Mouse (Mus musculus): ENCODE measurements around the gene Hpcal1. TPM values are rescaled to one million over a fixed set of nuclear protein-coding genes. Genes with fewer than 3 reads are reported as not detected.

The Hpcal1 gene
- polyA plus RNA-seq, 1 experiment from 2014 or later, result 22.9 TPM

DNA sequence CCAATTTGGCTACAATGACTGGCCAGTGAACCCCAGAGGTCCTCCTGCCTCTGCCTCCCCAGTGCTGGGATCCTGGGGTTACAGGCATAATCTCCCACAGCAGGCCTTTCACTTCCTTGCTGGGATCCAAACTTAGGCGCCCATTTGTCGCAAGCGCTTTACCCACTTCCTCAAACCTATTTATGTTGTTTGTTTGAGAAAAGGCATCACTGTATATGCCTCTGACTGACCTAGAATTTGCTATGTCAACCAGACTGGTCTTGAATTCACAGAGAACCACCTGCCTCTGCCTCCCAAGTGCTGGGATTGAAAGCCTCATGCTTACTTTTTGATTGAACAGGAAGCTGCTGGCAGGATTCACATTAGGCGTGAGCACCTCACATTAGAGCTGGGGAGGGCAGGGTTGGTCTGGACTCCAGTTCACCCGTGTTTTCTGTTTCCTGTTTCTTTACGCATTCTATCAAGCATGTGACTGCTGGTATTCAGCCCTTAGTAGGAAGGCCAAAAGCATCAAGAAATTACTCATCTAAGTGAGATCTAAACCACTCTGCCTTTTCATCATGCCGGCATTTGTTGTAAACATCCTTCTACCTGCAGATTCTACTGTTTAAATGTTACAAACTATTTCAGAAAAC is 33.0 kb upstream of the Hpcal1 start:
- Histone ChIP-seq H3K27ac (ENCODE audit: low read depth, low read length) (no peak overlapping the region), H3K9ac (ENCODE audit: low read depth, low read length) (no peak overlapping the region), H3K27me3 (ENCODE audit: control insufficient read depth, insufficient read depth, low read length) (no peaks in the 10 kb centered on the region), H3K4me2 (no peak overlapping the region), H3K4me3 (ENCODE audit: low read depth, low read length) (no peak overlapping the region), H3K36me3 (ENCODE audit: control insufficient read depth, insufficient read depth, low read length) (no peaks in the 10 kb centered on the region), H3K4me1 (ENCODE audit: control insufficient read depth, insufficient read depth, low read length) (peaks cover 5% of the 10 kb centered on the region), H3K9me3 (replicated peaks; ENCODE audit: control insufficient read depth, low read length) (no peaks in the 10 kb centered on the region)
- ATAC-seq (replicated peaks; ENCODE audit: insufficient number of reproducible peaks, low FRiP score, low TSS enrichment), result no peak
- 81% methylated on average over 7 of the region's 7 CpGs for WGBS (ENCODE audit: insufficient replicate concordance)

DNA sequence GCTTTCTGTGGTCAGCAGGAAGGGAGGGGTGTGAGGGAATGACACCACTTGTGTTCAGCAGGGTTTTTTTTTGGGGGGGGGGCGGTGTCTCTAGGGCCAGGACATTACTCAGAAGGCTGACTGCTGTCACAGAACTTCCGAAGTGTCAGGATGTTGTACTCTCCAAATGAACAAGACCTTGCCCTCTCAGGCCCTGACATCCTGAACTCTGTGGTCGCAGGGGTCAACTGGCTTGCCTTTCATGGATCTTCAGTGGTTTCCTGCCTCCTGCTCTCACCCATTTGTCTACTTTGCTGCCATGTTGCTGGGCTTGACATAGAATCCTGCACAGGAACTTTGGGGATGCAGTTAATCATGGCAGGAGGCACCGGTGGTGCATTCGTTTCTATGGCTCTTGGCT is 32.1 kb upstream of the Hpcal1 start:
- Histone ChIP-seq H3K4me1 (ENCODE audit: control insufficient read depth, insufficient read depth, low read length) (peaks cover 5% of the 10 kb centered on the region), H3K4me3 (ENCODE audit: low read depth, low read length) (no peak overlapping the region), H3K27me3 (ENCODE audit: control insufficient read depth, insufficient read depth, low read length) (no peaks in the 10 kb centered on the region), H3K36me3 (ENCODE audit: control insufficient read depth, insufficient read depth, low read length) (no peaks in the 10 kb centered on the region), H3K4me2 (no peak overlapping the region), H3K9ac (ENCODE audit: low read depth, low read length) (no peak overlapping the region), H3K27ac (ENCODE audit: low read depth, low read length) (no peak overlapping the region), H3K9me3 (replicated peaks; ENCODE audit: control insufficient read depth, low read length) (no peaks in the 10 kb centered on the region)
- WGBS (ENCODE audit: insufficient replicate concordance), result 70% methylated on average over 5 of the region's 5 CpGs
- ATAC-seq (replicated peaks; ENCODE audit: insufficient number of reproducible peaks, low FRiP score, low TSS enrichment), result no peak

DNA sequence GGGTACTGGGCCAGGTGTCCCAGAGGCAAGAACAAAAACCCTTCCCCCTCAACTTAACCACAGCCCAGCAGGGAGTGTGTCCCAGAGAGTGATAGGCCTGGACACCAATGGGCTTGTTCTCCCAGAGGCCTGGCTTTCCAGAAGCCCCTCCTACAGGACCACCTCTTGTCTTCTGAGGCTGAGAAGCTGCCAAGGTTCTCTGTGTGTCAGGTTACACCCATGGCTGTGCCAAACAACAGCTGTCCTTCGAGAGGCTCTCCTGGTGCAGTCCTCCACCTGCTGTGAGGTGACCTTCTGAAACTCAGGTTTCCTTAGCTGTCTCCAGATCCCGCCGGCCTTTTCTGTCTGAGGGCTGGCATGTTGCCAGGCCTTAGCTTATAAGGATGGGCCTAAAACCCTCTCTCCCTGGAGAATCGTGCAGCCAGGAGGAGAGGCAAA is 29.2 kb upstream of the Hpcal1 start:
- Histone ChIP-seq H3K27ac (ENCODE audit: low read depth, low read length) (no peak overlapping the region), H3K36me3 (ENCODE audit: control insufficient read depth, insufficient read depth, low read length) (no peaks in the 10 kb centered on the region), H3K9ac (ENCODE audit: low read depth, low read length) (no peak overlapping the region), H3K4me1 (ENCODE audit: control insufficient read depth, insufficient read depth, low read length) (peaks cover 5% of the 10 kb centered on the region), H3K4me2 (0 out of 2 replicates have a peak overlapping the region, but pooled peaks have one; percentile 12), H3K27me3 (ENCODE audit: control insufficient read depth, insufficient read depth, low read length) (no peaks in the 10 kb centered on the region), H3K4me3 (ENCODE audit: low read depth, low read length) (no peak overlapping the region), H3K9me3 (replicated peaks; ENCODE audit: control insufficient read depth, low read length) (no peaks in the 10 kb centered on the region)
- 9% methylated on average over 4 of the region's 4 CpGs for WGBS (ENCODE audit: insufficient replicate concordance)
- peak; percentile 55 for ATAC-seq (replicated peaks; ENCODE audit: insufficient number of reproducible peaks, low FRiP score, low TSS enrichment)

DNA sequence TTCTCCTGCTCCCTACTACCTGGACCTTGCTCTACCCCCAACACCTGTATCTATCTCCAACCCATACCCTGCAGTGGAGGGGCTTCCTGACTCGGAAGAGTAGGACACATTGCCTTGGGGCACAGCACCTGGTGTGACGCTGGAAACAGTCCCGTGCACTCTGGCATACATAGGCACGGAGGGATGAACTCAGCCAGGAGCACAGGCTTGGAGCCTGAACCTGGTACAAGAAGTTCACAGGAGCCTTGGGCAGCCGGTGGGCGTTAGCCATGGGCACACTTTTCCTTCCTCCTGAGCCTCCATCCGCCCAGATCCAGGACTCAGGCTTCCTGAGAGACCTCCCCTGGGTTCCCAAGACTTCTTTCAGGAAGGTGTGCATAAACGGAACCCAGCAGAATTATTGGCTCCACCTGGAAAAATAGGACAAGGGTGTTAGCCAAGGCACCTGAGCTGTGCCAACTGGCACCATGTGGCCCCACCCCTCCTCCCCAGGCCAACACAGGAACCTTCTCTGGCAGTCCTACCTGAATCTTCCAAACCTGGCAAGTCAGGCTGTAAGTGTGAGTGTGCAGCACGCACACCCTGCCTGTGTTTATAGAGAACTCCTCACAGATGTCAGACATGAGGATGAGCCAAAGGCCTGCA is 26.5 kb upstream of the Hpcal1 start:
- H3K36me3 ChIP-seq (ENCODE audit: control insufficient read depth, insufficient read depth, low read length), result no peaks in the 10 kb centered on the region
- no peak overlapping the region for H3K27ac ChIP-seq (ENCODE audit: low read depth, low read length)
- no peak for ATAC-seq (replicated peaks; ENCODE audit: insufficient number of reproducible peaks, low FRiP score, low TSS enrichment)
- WGBS (ENCODE audit: insufficient replicate concordance), result 81% methylated on average over 9 of the region's 9 CpGs
- no peaks in the 10 kb centered on the region for H3K27me3 ChIP-seq (ENCODE audit: control insufficient read depth, insufficient read depth, low read length)
- H3K9me3 ChIP-seq (replicated peaks; ENCODE audit: control insufficient read depth, low read length), result no peaks in the 10 kb centered on the region
- no peak overlapping the region for H3K4me3 ChIP-seq (ENCODE audit: low read depth, low read length)
- peaks cover 5% of the 10 kb centered on the region for H3K4me1 ChIP-seq (ENCODE audit: control insufficient read depth, insufficient read depth, low read length)
- no peak overlapping the region for H3K4me2 ChIP-seq
- no peak overlapping the region for H3K9ac ChIP-seq (ENCODE audit: low read depth, low read length)

DNA sequence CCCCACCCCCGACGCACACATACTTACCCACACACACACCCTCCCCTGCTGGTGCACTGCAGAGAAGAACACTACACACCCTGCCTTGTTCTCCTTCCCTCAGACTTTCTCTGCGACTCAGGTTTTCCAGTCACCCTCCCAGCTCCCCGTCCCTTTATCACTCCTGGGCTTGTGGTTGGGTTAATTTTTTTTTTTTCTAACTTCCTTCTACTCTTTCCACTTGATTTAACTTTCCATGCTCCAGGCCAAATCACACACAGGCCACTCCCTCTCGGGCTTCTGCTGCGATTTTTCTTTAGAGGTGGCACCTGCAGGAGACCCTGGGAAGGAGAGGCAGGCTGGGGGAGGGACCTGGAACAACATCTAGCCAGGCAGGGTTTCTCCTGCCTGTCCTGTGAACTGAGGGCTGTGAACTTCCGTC is 24.7 kb upstream of the Hpcal1 start:
- Histone ChIP-seq H3K36me3 (ENCODE audit: control insufficient read depth, insufficient read depth, low read length) (no peaks in the 10 kb centered on the region), H3K9me3 (replicated peaks; ENCODE audit: control insufficient read depth, low read length) (no peaks in the 10 kb centered on the region), H3K27ac (ENCODE audit: low read depth, low read length) (no peak overlapping the region), H3K27me3 (ENCODE audit: control insufficient read depth, insufficient read depth, low read length) (no peaks in the 10 kb centered on the region), H3K9ac (ENCODE audit: low read depth, low read length) (no peak overlapping the region), H3K4me3 (ENCODE audit: low read depth, low read length) (no peak overlapping the region), H3K4me2 (no peak overlapping the region), H3K4me1 (ENCODE audit: control insufficient read depth, insufficient read depth, low read length) (peaks cover 5% of the 10 kb centered on the region; the same call in 1 of the 2 replicates)
- peak; percentile 36 for ATAC-seq (replicated peaks; ENCODE audit: insufficient number of reproducible peaks, low FRiP score, low TSS enrichment)
- WGBS (ENCODE audit: insufficient replicate concordance), result 42% methylated on average over 7 of the region's 7 CpGs

DNA sequence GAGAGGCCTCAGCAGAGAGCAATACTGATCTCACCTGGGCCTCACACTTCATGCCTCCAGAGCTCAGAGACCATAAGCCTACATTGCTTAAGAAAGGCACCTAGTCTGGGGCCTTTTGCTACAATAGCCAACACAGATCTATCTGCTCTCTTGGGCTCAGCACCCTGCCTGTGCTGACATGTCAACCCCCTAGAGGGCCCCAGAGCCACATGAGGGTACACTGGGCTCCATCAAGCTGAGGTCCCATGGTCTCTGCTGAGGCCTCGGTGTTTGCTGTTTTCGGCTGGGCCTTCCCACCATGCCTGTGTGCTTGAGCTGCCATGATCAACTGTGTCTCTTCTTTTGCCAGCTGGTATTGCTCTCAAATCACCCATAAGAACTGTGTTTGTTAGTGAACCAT is 24.0 kb upstream of the Hpcal1 start:
- 71% methylated on average over 2 of the region's 2 CpGs for WGBS (ENCODE audit: insufficient replicate concordance)

DNA sequence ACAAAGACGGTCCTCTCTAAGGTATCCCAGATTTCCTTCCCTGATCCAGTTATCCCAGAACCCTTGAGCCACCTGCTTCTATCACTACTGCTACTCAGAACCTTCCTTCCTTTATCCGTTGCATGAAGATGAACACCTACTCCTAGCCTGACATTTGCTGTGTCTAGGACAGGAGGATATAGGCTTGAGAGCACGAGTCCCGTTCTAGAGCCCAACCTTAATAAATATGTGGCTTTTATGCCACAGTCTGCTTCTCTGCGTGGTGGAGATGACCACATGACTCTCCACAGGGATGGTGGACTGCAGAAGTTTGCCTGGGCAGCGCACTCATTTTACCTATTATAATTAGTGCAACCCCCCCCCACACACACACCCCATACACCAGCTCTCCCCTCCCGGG is 16.9 kb upstream of the Hpcal1 start:
- H3K9me3 ChIP-seq (replicated peaks; ENCODE audit: control insufficient read depth, low read length), result no peaks in the 10 kb centered on the region
- WGBS (ENCODE audit: insufficient replicate concordance), result 53% methylated on average over 7 of the region's 7 CpGs
- no peak overlapping the region for H3K4me3 ChIP-seq (ENCODE audit: low read depth, low read length)
- ATAC-seq (replicated peaks; ENCODE audit: insufficient number of reproducible peaks, low FRiP score, low TSS enrichment), result no peak
- H3K27ac ChIP-seq (ENCODE audit: low read depth, low read length), result no peak overlapping the region
- no peak overlapping the region for H3K4me2 ChIP-seq
- peaks cover 6% of the 10 kb centered on the region; the same call in 1 of the 2 replicates for H3K4me1 ChIP-seq (ENCODE audit: control insufficient read depth, insufficient read depth, low read length)
- no peak overlapping the region for H3K9ac ChIP-seq (ENCODE audit: low read depth, low read length)
- no peaks in the 10 kb centered on the region for H3K27me3 ChIP-seq (ENCODE audit: control insufficient read depth, insufficient read depth, low read length)
- H3K36me3 ChIP-seq (ENCODE audit: control insufficient read depth, insufficient read depth, low read length), result no peaks in the 10 kb centered on the region

More for the DNA sequence above, 24.0 kb upstream of the Hpcal1 start:
- no peak for ATAC-seq (replicated peaks; ENCODE audit: insufficient number of reproducible peaks, low FRiP score, low TSS enrichment)
- H3K36me3 ChIP-seq (ENCODE audit: control insufficient read depth, insufficient read depth, low read length), result no peaks in the 10 kb centered on the region
- H3K4me2 ChIP-seq, result no peak overlapping the region
- H3K27ac ChIP-seq (ENCODE audit: low read depth, low read length), result no peak overlapping the region
- H3K27me3 ChIP-seq (ENCODE audit: control insufficient read depth, insufficient read depth, low read length), result no peaks in the 10 kb centered on the region
- H3K4me1 ChIP-seq (ENCODE audit: control insufficient read depth, insufficient read depth, low read length), result peaks cover 2% of the 10 kb centered on the region; the same call in 1 of the 2 replicates
- no peak overlapping the region for H3K9ac ChIP-seq (ENCODE audit: low read depth, low read length)
- H3K4me3 ChIP-seq (ENCODE audit: low read depth, low read length), result no peak overlapping the region
- H3K9me3 ChIP-seq (replicated peaks; ENCODE audit: control insufficient read depth, low read length), result no peaks in the 10 kb centered on the region

DNA sequence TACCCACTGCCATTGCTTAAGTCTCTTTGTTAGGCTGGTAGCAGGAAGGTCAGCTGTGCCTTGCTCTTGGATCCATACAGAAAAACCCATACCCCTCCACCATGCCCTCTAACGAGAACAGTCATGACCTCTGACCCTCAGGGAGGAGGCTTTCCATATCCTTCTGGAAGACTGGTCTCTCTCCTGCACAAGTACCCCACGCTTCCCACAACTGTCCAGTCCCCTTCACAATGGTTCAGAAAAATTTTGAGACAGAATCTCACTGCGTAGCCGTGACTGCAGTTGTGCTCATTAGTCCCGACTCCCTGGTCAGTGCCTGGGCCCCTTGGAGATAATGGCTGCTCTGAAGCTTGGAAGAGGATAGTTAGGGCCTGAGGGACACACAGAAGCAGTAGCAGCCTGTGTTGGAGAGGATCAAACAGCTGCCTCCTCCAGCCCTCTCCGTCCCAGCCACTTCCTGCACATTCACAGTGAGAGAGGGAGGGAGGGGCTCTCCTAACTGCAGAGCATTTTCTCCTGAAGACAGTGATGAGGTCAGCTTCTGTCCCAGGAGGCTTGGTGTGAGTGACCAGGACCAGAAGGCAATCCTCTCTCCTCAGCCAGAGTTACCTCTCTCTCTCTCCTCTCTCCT is 16.4 kb upstream of the Hpcal1 start:
- H3K27me3 ChIP-seq (ENCODE audit: control insufficient read depth, insufficient read depth, low read length), result no peaks in the 10 kb centered on the region
- H3K27ac ChIP-seq (ENCODE audit: low read depth, low read length), result no peak overlapping the region
- H3K4me3 ChIP-seq (ENCODE audit: low read depth, low read length), result no peak overlapping the region
- ATAC-seq (replicated peaks; ENCODE audit: insufficient number of reproducible peaks, low FRiP score, low TSS enrichment), result no peak
- no peak overlapping the region for H3K4me2 ChIP-seq
- H3K9ac ChIP-seq (ENCODE audit: low read depth, low read length), result 0 out of 2 replicates have a peak overlapping the region, but pooled peaks have one; percentile 24
- no peaks in the 10 kb centered on the region for H3K9me3 ChIP-seq (replicated peaks; ENCODE audit: control insufficient read depth, low read length)
- 38% methylated on average over 6 of the region's 6 CpGs for WGBS (ENCODE audit: insufficient replicate concordance)
- H3K36me3 ChIP-seq (ENCODE audit: control insufficient read depth, insufficient read depth, low read length), result no peaks in the 10 kb centered on the region
- peaks cover 6% of the 10 kb centered on the region; the same call in 1 of the 2 replicates for H3K4me1 ChIP-seq (ENCODE audit: control insufficient read depth, insufficient read depth, low read length)

All from heart, embryonic 11.5 days (tissue).